Mouse (Mus musculus): ENCODE data around the gene Abca1.

DNA sequence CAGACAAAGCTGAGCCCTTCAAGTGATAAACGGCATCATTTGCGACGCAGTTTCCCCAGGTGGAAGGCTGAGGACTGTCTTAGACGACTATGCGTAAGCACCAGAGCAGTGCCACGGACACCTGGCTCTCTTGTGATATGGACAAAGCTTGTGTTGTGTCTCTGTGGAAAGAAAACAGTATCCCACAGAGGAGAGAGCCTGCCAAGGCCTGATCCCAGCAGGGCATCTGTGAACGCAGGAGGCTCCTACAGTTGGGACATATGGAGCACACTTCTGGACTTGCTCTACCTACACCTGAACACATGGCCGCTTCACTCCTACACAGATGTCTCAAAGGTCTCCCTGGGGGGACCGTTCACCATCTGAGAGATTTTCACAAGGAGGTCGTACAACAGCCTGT, 15.1 kb downstream of the Abca1 start:
- no peak for TF ChIP-seq CTCF (conservative IDR thresholded peaks at IDR 0.05; ENCODE audit: insufficient read depth, insufficient read length, low read depth, low read length)
- TF ChIP-seq POLR2A (IDR thresholded peaks at IDR 0.05; ENCODE audit: low read depth, low read length) = no peak
